Mouse (Mus musculus) liver, adult 2 months (tissue): ENCODE results near the gene Mmp24. TPM values are rescaled to one million over a fixed set of nuclear protein-coding genes. Genes with fewer than 3 reads are reported as not detected.
A peak's percentile ranks its signal among the peaks of the same experiment; 100 is the strongest.
"Not testable (repeated sequence)": the region's sequence is repeated elsewhere in the genome, so short reads cannot be mapped to it uniquely, and the experiment has no call there.

Experiments used
- DNase-seq: peaks from one replicate; pipeline ENCODE4 v3.0.0-alpha.2; 2011; ENCODE audit warnings: low read depth, low spot score; ENCODE audit errors: extremely low read depth
- H3K27ac ChIP-seq: fragments of 200-500 bp; replicated peaks from 2 replicates; pipeline ENCODE4 v1.5.1; 2012; ENCODE audit warnings: low read depth, mild to moderate bottlenecking, control low read depth, inconsistent platforms, low read length; ENCODE audit not compliant: insufficient read depth
- H3K27me3 ChIP-seq: fragments of 200-500 bp; 2 replicates; pipeline ENCODE4 v1.6.1; 2012; ENCODE audit warnings: mild to moderate bottlenecking, moderate library complexity, low read length, inconsistent platforms; ENCODE audit not compliant: control insufficient read depth, insufficient read depth
- H3K36me3 ChIP-seq: fragments of 200-500 bp; 2 replicates; pipeline ENCODE4 v1.6.1; 2012; ENCODE audit warnings: low read length, inconsistent platforms; ENCODE audit not compliant: control insufficient read depth, insufficient read depth
- H3K4me1 ChIP-seq: fragments of 200-500 bp; 2 replicates; pipeline ENCODE4 v1.6.1; 2011; ENCODE audit warnings: low read length; ENCODE audit not compliant: control insufficient read depth, insufficient read depth
- H3K4me3 ChIP-seq: fragments of 200-500 bp; 2 replicates; pipeline ENCODE4 v1.5.1; 2011; ENCODE audit warnings: low read depth, mild to moderate bottlenecking, control low read depth, low read length, moderate library complexity; ENCODE audit not compliant: insufficient read depth
- H3K79me2 ChIP-seq: fragments of 200-500 bp; 2 replicates; pipeline ENCODE4 v1.6.1; 2012; ENCODE audit warnings: inconsistent platforms, mild to moderate bottlenecking, low read length, moderate library complexity; ENCODE audit not compliant: control insufficient read depth, insufficient read depth
- H3K9ac ChIP-seq: fragments of 200-500 bp; 2 replicates; pipeline ENCODE4 v1.6.1; 2012; ENCODE audit warnings: low read depth, mild to moderate bottlenecking, control low read depth, inconsistent platforms, low read length
- CTCF ChIP-seq: fragments of 200-500 bp; IDR thresholded peaks from 2 replicates; pipeline ENCODE4 v1.5.1; 2011; ENCODE audit warnings: low read depth, low read length, control low read depth
- POLR2A ChIP-seq: fragments of 200-500 bp; IDR thresholded peaks from 2 replicates; pipeline ENCODE4 v1.6.1; 2011; ENCODE audit warnings: low read length, control low read depth; ENCODE audit not compliant: insufficient read depth; ENCODE audit errors: extremely low read depth
- WGBS: fragments of 180-500 bp; shearing (Covaris S2); methylation state at CpG from one replicate; pipeline ENCODE4 v1.1.7; 2018; 5-methylcytosine and 5-hydroxymethylcytosine counted together
- polyA plus RNA-seq: library from polyadenylated mRNA; depleted of rRNA; stranded (reverse); fragments of >200 nt; gene quantifications from 2 replicates; pipeline ENCODE4 v1.2.3, GENCODE M21; 2012
- total RNA-seq: library from RNA; depleted of rRNA; stranded (reverse); fragments of >200 nt; gene quantifications from 2 replicates; pipeline ENCODE4 v1.2.3, GENCODE M21; 2014

Gene Mmp24
- total and polyA plus RNA-seq, 2 experiments = 0.05 TPM; not detected in 1

GRCm38 (mm10) chr2:155826630-155827424 lies 51.7 kb downstream of the Mmp24 start, which contains the start of gene Eif6:
Gene Eif6 (minus strand): TSS chr2:155826925.
- Histone ChIP-seq H3K36me3 (peaks cover 13% of the 10 kb centered on the region; the same call in 1 of the 2 replicates), H3K4me3 (peak within 1 kb of the TSS; percentile 77), H3K79me2 (no peaks in the 10 kb centered on the region), H3K27me3 (no peaks in the 10 kb centered on the region), H3K4me1 (peaks cover 8% of the 10 kb centered on the region), H3K27ac (peak within 1 kb of the TSS; percentile 65), H3K9ac (peak within 1 kb of the TSS; percentile 79)
- under 1% methylated on average over 27 of the region's 27 CpGs for WGBS
- TF ChIP-seq POLR2A = no peak; the same call in 1 of the 2 replicates
- TF ChIP-seq CTCF = no peak
- peak; percentile 92 for DNase-seq

- H3K79me2 ChIP-seq = no peaks in the 10 kb centered on the region
- TF ChIP-seq POLR2A (no peak), CTCF (no peak)
- H3K36me3 ChIP-seq = no peaks in the 10 kb centered on the region
- H3K4me1 ChIP-seq = peaks cover 4% of the 10 kb centered on the region
- WGBS = 90% methylated on average over 8 of the region's 8 CpGs
- no peaks in the 10 kb centered on the region for H3K27me3 ChIP-seq
- no peak overlapping the region for H3K27ac ChIP-seq
- no peak for DNase-seq
- no peak overlapping the region for H3K4me3 ChIP-seq
- H3K9ac ChIP-seq = no peak overlapping the region
Observed at GRCm38 (mm10) chr2:155830841-155831240, 55.7 kb downstream of the Mmp24 start.

GRCm38 (mm10) chr2:155831302-155831701 lies 56.2 kb downstream of the Mmp24 start:
- no peak for DNase-seq
- H3K4me1 ChIP-seq = peaks cover 4% of the 10 kb centered on the region
- no peak overlapping the region for H3K27ac ChIP-seq
- 62% methylated on average over 9 of the region's 9 CpGs for WGBS
- no peaks in the 10 kb centered on the region for H3K36me3 ChIP-seq
- H3K4me3 ChIP-seq = no peak overlapping the region
- H3K9ac ChIP-seq = no peak overlapping the region
- peak; percentile 22 for TF ChIP-seq CTCF
- TF ChIP-seq POLR2A = no peak
- H3K79me2 ChIP-seq = no peaks in the 10 kb centered on the region
- no peaks in the 10 kb centered on the region for H3K27me3 ChIP-seq

GRCm38 (mm10) chr2:155832087-155832486 lies 56.9 kb downstream of the Mmp24 start:
- H3K27ac ChIP-seq, H3K36me3 ChIP-seq, H3K4me1 ChIP-seq, H3K27me3 ChIP-seq, DNase-seq, H3K4me3 ChIP-seq, H3K9ac ChIP-seq, H3K79me2 ChIP-seq: not testable (repeated sequence)
- WGBS = 71% methylated on average over 1 of the region's 1 CpGs
- TF ChIP-seq CTCF = peak; percentile 37; the same call in 1 of the 2 replicates

GRCm38 (mm10) chr2:155834732-155835131 lies 59.6 kb downstream of the Mmp24 start, which contains the start of gene Fam83c:
Gene Fam83c (minus strand): TSS chr2:155834854.
- Histone ChIP-seq H3K79me2 (no peaks in the 10 kb centered on the region), H3K4me1 (no peaks in the 10 kb centered on the region), H3K27me3 (no peaks in the 10 kb centered on the region), H3K27ac (no peak within 1 kb of the TSS), H3K36me3 (no peaks in the 10 kb centered on the region), H3K9ac (no peak within 1 kb of the TSS), H3K4me3 (no peak within 1 kb of the TSS)
- TF ChIP-seq POLR2A (no peak), CTCF (no peak)
- WGBS = 48% methylated on average over 9 of the region's 9 CpGs
- no peak for DNase-seq

- Histone ChIP-seq H3K27ac (no peak overlapping the region), H3K27me3 (no peaks in the 10 kb centered on the region), H3K79me2 (no peaks in the 10 kb centered on the region), H3K4me1 (no peaks in the 10 kb centered on the region), H3K9ac (no peak overlapping the region), H3K36me3 (no peaks in the 10 kb centered on the region), H3K4me3 (no peak overlapping the region)
- DNase-seq = no peak
- TF ChIP-seq POLR2A (no peak), CTCF (no peak)
- 71% methylated on average over 3 of the region's 3 CpGs for WGBS
Observed at GRCm38 (mm10) chr2:155837961-155838360, 62.8 kb downstream of the Mmp24 start.
